Mouse (Mus musculus) embryo, embryonic 10 days (tissue): ENCODE measurements around the gene Itpripl1.
"Not testable (repeated sequence)": the region's sequence is repeated elsewhere in the genome, so short reads cannot be mapped to it uniquely, and the experiment has no call there.

ENCODE experiments used
- DNase-seq: peaks from one replicate; pipeline ENCODE4 v3.0.0-alpha.2; 2015; ENCODE audit warnings: low spot score

Itpripl1 gene

DNA sequence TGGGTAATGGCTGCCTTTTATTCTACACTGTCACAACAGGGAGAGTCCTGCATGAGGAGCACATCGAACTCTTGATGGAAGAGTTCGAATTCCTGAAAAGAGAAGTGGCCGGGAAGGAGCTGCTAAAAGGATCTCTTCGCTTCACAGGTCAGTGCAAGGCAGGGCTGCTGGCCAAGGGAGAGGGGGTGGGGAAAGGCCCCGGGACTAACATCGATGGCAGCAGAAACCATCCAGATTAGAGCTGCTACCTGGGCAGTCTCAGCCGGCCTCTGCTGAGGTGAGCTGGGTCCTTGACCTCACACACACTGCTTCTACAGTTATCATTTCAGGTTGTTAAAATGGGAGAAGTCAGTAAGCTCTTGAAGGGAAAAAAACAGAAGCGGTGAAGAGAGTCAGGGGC is 51.2 kb downstream of the Itpripl1 start:
- no peak for DNase-seq

GRCm38 (mm10) chr2:127090151-127090550 is 53.1 kb downstream of the Itpripl1 start:
- not testable (repeated sequence) for DNase-seq
